Mouse (Mus musculus) erythroblast, embryonic 14.5 days (primary cell): ENCODE measurements around the gene Rad51. TPM values are rescaled to one million over a fixed set of nuclear protein-coding genes. Genes with fewer than 3 reads are reported as not detected.

ENCODE experiments used
- H3K27me3 ChIP-seq: 2 replicates; pipeline ENCODE4 v1.6.1; 2012; ENCODE audit warnings: inconsistent platforms; ENCODE audit not compliant: control insufficient read depth
- H3K36me3 ChIP-seq: 2 replicates; pipeline ENCODE4 v1.6.1; 2012; ENCODE audit warnings: mild to moderate bottlenecking, inconsistent platforms; ENCODE audit not compliant: control insufficient read depth
- H3K4me1 ChIP-seq: 2 replicates; pipeline ENCODE4 v1.6.1; 2012; ENCODE audit warnings: inconsistent platforms; ENCODE audit not compliant: control insufficient read depth
- H3K4me3 ChIP-seq: replicated peaks from 2 replicates; pipeline ENCODE3; 2012; ENCODE audit warnings: moderate library complexity, mild to moderate bottlenecking, inconsistent platforms
- H3K9me3 ChIP-seq: 2 replicates; pipeline ENCODE4 v1.6.1; 2012; ENCODE audit warnings: low read length, inconsistent platforms, mixed read lengths; ENCODE audit not compliant: control insufficient read depth
- GATA1 ChIP-seq: IDR thresholded peaks from 2 replicates; pipeline ENCODE4 v1.6.1; 2012; ENCODE audit warnings: low read length, inconsistent platforms, mixed read lengths
- TAL1 ChIP-seq: IDR thresholded peaks from 3 replicates; pipeline ENCODE4 v1.6.1; 2012; ENCODE audit warnings: low read length, inconsistent platforms, mixed read lengths
- polyA plus RNA-seq: library from polyadenylated mRNA; stranded (reverse); fragments of >175 nt; gene quantifications from 2 replicates; pipeline ENCODE4 v1.2.3, GENCODE M21; 2012

Rad51 gene
- polyA plus RNA-seq, 1 experiment: 4.3 TPM

- Histone ChIP-seq H3K4me3 (peak overlapping the region; percentile 59), H3K9me3 (no peaks in the 10 kb centered on the region), H3K27me3 (no peaks in the 10 kb centered on the region), H3K4me1 (peaks cover 13% of the 10 kb centered on the region), H3K36me3 (peaks cover 13% of the 10 kb centered on the region)
- no peak for TF ChIP-seq GATA1
- no peak for TF ChIP-seq TAL1
These were observed 76.6 kb downstream of the Rad51 start for GRCm38 (mm10) chr2:119189029-119189710.

GRCm38 (mm10) chr2:119190969-119191368 lies 78.4 kb downstream of the Rad51 start:
- no peak for TF ChIP-seq TAL1
- no peak for TF ChIP-seq GATA1
- peaks cover 13% of the 10 kb centered on the region for H3K4me1 ChIP-seq
- H3K36me3 ChIP-seq: peaks cover 4% of the 10 kb centered on the region
- no peaks in the 10 kb centered on the region for H3K9me3 ChIP-seq
- H3K27me3 ChIP-seq: no peaks in the 10 kb centered on the region
- no peak overlapping the region for H3K4me3 ChIP-seq

- Histone ChIP-seq H3K4me3 (no peak overlapping the region), H3K27me3 (no peaks in the 10 kb centered on the region), H3K9me3 (no peaks in the 10 kb centered on the region), H3K4me1 (peaks cover 16% of the 10 kb centered on the region), H3K36me3 (no peaks in the 10 kb centered on the region)
- TF ChIP-seq GATA1: no peak
These were observed 81.5 kb downstream of the Rad51 start for GRCm38 (mm10) chr2:119194140-119194539.

- peaks cover 7% of the 10 kb centered on the region for H3K4me1 ChIP-seq
- no peaks in the 10 kb centered on the region for H3K27me3 ChIP-seq
- no peak overlapping the region for H3K4me3 ChIP-seq
- H3K9me3 ChIP-seq: no peaks in the 10 kb centered on the region
- H3K36me3 ChIP-seq: no peaks in the 10 kb centered on the region
- TF ChIP-seq GATA1 (no peak), TAL1 (no peak)
These were observed 83.9 kb downstream of the Rad51 start for GRCm38 (mm10) chr2:119196316-119197108.

Other genes with a start within 250 kb of the Rad51 start
- 4.0 and 5.7 TPM in 2 replicates for gene Bahd1, start 212.4 kb upstream of the Rad51 start, polyA plus RNA-seq
- gene Chst14, start 186.3 kb upstream of the Rad51 start, polyA plus RNA-seq: 0.14 and 0.15 TPM in 2 replicates
- gene Ccdc32, start 83.4 kb upstream of the Rad51 start, polyA plus RNA-seq: 0.69 and 0.75 TPM in 2 replicates
- 0.03 and 0.09 TPM in 2 replicates for gene Rpusd2, start 78.0 kb upstream of the Rad51 start, polyA plus RNA-seq
- gene Knl1, start 65.7 kb upstream of the Rad51 start, polyA plus RNA-seq: 0.18 and 0.37 TPM in 2 replicates
- 4.4 and 6.3 TPM in 2 replicates for gene Rmdn3, start 44.2 kb downstream of the Rad51 start, polyA plus RNA-seq
- gene Gchfr, start 55.0 kb downstream of the Rad51 start, polyA plus RNA-seq: 0.20 and 0.22 TPM in 2 replicates
- not detected in 2 replicates for gene Gm14137, start 61.7 kb downstream of the Rad51 start, polyA plus RNA-seq
- gene Zfyve19, start 95.8 kb downstream of the Rad51 start, polyA plus RNA-seq: 1.1 and 1.9 TPM in 2 replicates
- 3.9 and 5.5 TPM in 2 replicates for gene Dnajc17, start 96.0 kb downstream of the Rad51 start, polyA plus RNA-seq
- gene Ppp1r14d, start 117.1 kb downstream of the Rad51 start, polyA plus RNA-seq: not detected in 2 replicates
- 0.02 TPM in 1 of 2 replicates, not detected in the other for gene Spint1, start 124.6 kb downstream of the Rad51 start, polyA plus RNA-seq
- gene Rhov, start 158.5 kb downstream of the Rad51 start, polyA plus RNA-seq: not detected in 2 replicates
- 0.60 and 0.73 TPM in 2 replicates for gene Vps18, start 175.9 kb downstream of the Rad51 start, polyA plus RNA-seq
- 0.04 and 0.05 TPM in 2 replicates for gene Dll4, start 213.0 kb downstream of the Rad51 start, polyA plus RNA-seq
- 3.1 and 7.6 TPM in 2 replicates for gene Chac1, start 238.4 kb downstream of the Rad51 start, polyA plus RNA-seq